Mouse (Mus musculus) layer of hippocampus, postnatal 10 days (tissue): ENCODE data around the gene Rfx4. TPM values are rescaled to one million over a fixed set of nuclear protein-coding genes. Genes with fewer than 3 reads are reported as not detected.

Experiments
- DNase-seq, 2 experiments: peaks; one replicate each; pipeline ENCODE4 v3.0.0; 2021; ENCODE audit warnings: low spot score in 2 of 2
- total RNA-seq, 2 experiments: library from RNA; stranded (reverse); gene quantifications; 2 replicates each; pipeline ENCODE4 v1.2.3; 2021

Rfx4 gene
- total RNA-seq, 2 experiments from 2014 or later, result 12.0 to 14.2 TPM

DNA sequence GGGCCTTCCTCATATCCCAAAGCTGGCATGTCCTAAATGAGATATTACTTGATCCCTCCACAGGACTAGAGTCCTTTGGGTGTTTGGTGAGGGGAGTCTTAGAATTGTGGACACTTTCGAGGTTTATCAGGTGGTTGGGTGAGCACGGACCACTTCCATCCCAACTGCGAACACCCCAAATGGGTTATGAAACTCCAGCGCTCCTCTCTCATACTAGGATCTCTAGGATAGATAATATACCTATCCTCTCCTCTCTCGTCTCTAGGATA is 2.3 kb downstream of the Rfx4 start:
- no peak for DNase-seq

DNA sequence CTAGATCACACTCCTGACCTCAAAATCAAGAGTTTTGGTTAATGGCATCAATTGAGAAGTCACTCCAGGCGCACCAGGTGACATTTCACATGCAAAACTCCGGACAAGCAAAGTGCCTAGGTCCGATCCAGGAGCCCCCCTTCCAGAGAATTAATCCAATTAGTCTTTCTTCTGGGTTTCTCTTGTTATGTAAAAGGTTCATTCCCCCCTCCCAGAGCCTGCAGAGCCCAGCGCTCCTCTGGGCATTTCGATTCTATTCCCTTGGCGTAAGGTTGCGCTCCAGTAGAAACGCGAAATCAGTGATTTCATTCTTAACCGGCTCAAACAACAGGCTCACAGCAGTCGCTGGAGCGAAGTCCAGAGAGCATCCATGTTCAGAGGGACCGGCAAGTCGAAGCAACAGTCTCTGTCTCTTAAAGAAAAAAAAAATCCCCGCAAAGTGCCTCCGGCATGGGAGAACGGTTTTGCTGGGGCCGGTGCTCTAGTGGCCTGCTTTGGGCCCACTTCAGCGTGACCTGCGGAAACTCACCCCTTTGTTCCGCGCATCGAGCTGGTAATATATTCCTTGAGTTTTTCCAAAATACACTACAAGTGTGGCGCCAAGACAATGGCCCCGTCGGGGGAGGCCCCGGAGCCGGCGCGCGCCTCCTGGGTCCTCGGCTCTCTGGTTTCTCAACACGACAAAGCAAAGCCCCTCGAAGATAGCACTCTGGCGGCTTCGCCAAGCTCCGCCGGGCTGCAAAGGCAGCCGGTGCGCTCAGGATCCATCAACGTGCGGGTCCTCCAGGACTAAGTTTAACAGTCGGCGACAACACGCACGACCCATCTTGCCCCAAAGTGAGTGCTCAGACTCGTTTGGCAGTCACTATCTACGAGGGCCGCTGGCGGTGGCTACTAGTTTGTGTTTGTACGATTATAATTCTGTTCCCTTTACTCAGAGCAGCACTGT is 2.9 kb downstream of the Rfx4 start:
- DNase-seq, result peak; percentile 32 to 35

DNA sequence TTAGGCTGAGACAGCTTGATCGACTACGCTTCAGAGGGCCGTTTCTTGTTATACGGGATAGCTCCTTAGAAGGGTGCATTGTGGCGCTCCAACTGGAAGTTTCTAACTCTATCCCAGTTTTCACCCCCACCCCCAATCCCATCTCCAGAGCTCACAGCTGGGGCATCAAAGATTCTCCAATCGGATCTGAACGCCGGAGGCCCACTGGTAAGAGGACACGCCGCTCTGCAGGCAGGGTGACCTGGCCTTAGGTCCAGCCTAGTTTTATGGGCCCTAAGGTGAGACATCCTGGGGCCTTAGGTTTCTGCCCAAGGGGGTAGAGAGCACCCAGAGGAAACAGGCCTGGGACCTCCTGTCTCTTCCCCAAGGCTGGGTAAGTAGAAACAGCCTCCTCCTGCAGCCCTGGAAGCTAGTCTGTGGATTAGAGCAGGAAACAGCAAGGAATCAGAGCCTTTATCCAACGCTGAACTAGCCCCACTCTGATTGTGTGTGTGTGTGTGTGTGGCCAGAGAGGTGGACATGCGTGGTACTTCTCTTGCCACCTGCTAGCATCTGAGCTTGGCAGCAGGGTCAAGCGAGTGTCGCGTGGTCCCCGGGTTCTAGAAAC is 3.8 kb downstream of the Rfx4 start:
- DNase-seq, result peak in 1 of 2 experiments; percentile 45

DNA sequence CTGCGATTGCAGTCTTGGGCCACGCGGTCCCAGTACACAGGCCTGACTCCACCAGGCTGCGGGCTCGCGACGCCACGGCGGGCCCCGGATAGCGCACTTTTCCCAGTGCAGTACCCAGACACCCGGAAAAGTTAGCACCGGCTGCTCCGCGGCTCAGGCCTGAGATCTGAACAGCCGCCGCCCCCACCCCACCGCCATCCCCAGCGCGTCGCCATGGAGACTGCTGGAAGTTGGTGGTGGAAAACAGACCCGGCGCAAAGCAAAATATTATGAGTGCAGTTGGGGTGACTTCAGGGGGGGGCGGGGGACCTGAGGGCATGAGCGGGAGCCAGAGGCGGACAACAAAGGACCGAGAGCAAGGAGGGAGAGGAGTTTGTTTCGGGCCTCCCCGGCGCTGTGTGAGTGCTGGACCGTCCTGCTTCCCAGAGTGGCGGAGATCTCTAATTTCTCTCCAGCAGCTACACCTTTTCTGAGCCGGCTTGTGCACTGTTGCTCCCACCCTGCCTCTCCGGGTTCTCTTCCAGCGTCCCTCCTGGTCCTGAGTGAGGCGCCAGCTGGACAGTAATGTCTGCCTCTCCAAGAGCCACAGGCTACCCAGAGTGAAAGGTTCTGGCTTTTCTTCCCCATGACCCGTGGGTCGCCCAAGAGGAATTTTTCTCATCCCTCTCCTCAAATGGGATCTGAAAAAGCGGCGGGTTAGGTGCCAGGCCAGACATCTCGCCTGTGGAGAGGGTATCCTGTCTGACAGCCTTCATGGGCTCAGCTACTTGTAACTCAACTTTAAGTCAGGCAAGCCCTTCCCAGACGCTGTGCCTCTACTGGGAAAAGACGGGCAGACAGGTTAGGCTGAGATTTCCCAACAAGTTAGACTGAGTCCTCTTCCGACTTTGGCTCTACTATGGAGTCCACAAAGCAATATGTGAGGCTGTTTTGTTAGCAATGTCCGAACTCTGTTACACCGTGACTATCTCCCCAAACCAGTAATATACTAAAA is 4.6 kb downstream of the Rfx4 start:
- DNase-seq, result peak; percentile 35 to 46

DNA sequence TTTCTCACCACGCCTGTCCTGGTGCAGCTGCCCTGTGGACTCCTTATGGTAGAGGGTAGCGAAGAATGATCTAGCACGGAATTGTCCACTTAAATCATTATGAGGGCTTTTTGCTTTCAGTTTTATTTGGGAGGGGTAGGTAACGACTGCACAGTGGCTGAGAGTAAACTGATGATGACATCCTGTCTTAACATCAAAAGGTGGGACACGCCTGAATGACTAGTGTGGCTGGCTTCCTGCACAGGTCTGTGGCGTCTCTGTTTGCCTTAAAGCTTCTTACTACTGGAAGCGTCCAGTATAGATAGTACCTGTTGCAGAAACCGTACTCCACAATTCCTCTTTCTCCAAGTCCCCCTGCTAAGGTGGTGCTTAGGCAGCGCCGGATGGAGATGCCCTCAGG is 12.9 kb downstream of the Rfx4 start:
- no peak for DNase-seq

DNA sequence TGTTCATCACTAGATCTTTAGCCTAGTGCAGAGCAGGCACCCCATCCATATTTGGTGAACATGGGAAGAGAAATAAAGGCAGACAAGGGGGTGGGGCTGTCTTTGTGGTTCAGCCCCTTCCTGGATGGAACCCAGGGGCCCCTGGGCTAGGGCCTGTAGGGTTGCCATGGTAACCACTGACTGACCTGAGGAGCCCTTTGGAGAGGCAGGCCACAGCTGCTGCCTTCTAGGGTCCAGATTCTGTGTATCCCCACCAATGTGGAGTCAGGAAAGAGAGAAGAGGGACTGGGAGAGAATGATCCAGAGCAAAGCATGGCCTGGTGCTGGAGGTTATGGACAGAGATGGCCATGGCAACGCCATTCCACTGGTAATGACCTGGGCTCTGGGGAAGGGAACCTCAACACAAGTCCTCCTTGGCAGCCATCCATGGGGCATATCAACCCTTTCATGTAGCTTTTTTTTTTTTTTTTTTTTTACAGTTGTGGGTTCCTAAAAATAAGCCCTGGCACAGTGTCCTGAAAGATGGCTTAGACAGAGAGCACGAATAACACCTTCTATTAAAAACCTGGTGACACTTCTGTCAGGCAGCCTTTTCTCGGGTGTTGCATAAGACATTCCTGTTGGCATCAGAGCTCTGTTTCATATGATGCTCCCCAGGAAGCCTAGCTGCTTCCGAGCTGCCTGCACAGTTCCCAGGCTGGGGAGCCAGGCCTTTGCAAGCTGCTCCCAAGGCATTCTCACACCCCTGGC is 16.7 kb downstream of the Rfx4 start:
- no peak for DNase-seq

DNA sequence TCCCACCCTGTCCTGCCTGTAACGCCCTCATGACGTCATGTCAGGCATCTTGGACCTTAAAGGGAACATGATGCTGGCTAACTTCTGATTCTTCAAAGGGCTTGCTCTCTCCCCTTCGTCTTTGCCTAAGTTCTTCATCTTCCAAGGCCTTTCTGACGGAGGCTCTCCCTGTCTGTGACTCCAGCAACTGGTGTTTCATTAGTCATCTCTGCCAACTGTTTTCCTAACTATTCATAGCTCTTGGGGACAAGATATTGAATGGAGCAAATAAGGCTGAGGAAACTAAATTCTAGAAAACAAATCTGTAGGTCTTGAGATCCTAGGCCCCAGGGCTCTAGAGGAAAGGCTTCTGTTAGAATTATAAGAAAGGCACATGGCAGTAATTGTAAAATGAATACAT is 18.0 kb downstream of the Rfx4 start:
- DNase-seq, result no peak

DNA sequence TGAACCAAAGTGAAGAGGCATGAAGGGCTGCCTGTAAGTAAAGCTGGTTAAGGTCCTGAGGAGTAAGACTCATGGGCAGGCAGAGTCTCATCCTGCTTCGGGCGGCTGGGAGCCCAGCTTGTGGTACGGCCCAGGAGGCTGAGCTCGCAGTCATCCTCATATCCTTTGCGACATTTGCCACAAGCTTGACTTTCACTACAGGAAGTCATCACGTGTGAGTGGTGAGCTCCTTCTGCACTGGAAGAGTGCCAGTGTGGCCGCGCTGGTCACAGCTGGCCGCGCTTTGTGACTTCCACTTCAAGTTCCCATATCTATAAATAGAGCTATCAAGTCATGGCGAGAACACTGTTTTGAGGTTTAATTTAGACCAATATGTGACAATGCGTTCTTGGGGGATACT is 18.7 kb downstream of the Rfx4 start:
- DNase-seq, result peak; percentile 22 to 35

DNA sequence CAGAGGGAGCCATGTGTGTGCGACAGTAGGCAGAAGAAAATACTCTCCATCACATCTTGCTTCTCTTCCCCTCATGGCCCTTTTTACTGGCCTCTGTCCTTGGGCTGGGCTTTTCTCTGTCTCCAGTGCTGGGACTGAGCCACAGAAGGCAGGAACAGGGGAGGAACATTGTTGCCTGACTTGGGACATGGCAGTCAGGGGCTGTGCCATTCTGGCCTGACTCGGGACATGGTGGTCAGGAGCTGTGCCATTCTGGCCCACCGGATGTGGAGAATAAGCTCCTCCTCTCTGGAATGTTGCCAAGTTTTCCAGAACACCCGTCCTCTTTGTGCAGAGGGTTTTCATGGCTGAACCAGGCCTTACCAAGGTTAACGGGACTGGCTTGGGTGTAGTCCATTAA is 21.2 kb downstream of the Rfx4 start:
- no peak for DNase-seq

DNA sequence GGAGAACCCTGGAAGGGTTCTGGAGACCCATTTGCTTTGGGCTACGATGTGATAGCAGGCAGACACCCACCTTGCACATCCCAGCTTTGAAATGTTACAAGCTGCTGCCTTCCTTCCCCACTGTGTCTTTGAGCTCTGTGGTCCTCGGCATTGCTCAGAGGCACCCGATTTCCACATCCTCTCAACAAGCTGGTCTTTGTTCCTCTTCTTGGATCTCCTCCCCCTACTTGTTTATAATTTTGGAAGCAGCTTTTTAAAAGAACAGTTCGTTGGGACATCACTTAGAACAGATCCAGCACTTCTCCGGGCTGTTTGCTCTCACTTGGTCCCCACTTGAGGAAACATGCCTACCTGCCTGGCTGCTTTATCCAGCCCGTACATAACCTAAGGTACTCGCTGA is 22.1 kb downstream of the Rfx4 start:
- no peak for DNase-seq

DNA sequence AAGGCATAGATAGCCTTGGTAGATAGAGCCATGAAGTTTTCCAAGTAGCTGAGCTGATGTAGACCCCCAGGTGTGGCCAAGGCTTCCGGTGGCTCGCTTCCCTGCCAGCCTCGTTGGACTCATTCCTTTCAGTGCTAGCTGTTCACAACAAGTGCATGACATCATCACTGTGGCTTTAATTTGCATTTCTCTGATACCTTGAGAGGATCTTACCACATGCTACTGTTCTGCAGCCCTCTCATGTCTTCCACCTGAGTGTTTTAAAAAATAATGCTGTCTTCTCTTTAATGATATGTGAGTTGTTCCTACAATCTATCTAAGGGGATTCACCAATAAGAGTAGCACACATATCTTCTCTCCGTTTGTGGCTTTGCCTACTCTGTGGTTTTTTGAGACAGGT is 25.0 kb downstream of the Rfx4 start:
- no peak for DNase-seq

DNA sequence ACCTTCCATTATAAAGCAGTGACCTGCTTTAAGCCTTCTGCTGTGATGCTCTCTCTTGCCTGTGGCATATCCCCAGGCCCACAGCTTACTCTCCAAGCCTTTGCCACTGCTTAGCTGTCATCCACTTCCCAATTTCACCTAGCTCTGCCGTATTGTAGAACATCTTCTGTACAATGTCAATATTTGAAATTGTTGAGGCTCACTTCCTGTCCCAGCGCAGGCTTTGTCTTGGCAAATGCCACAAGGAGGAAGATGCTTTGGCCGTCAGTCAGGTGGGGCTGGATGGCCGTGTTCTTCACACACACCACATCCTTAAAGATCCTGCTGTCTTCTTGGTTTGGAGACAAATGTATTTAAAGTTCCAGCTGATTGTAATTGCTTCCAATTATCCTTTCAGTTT is 29.5 kb downstream of the Rfx4 start:
- no peak for DNase-seq

DNA sequence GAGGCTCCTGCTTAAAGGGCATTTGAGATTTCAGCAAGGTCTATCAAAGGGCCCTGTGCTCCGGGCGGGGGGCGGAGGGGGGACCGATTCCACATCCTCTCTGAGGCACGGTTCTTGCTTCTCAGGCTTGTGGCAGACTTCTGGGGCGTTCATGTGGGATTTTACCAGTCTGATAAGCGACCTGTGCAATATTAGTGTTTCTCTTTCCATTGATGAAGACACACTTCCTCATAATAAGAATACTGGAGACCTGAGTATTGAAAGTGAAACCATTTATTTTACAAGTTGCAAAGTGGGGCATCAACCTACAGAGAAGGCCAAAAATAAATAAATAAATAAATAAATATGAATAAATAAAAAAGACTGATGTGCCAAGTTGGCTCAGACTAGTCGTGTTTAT is 34.5 kb downstream of the Rfx4 start:
- no peak for DNase-seq

DNA sequence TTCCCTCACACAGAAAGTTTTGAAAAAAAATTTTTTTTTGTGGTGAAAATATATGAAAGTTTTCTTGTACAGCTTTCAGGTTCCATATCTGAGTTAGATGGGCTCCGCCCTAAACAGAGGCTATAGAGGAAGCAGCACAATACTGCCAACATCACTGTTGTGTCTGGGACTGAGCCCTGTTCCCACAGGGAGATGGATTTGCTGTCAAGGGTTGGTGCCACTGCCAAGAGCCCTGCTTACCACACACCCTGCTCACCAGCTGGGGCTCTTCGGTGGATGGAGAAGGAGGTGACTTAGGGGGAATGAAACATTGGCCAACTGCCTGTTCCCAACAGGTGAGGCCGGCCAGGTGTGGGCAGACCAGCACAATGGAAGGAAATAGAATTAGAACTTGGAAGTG is 35.3 kb downstream of the Rfx4 start:
- DNase-seq, result no peak

DNA sequence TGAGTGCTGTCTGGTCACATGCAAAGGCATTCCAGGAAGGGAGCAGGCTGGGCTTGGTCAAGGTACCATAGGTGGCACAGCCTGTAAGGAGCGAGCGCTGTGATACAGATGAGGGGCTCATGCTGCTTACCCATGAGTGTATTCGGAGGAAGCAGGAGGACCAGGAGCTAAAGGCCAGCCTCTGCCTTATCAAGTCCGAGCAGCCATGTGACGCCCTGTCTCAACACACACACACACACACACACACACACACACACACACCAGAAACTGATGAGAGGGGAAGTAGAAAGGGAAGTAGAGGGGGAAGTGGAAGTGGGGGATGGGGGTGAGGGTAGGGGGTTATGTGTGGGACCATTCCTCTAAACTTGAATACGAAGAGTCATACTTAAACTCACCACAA is 45.7 kb downstream of the Rfx4 start:
- DNase-seq, result no peak

DNA sequence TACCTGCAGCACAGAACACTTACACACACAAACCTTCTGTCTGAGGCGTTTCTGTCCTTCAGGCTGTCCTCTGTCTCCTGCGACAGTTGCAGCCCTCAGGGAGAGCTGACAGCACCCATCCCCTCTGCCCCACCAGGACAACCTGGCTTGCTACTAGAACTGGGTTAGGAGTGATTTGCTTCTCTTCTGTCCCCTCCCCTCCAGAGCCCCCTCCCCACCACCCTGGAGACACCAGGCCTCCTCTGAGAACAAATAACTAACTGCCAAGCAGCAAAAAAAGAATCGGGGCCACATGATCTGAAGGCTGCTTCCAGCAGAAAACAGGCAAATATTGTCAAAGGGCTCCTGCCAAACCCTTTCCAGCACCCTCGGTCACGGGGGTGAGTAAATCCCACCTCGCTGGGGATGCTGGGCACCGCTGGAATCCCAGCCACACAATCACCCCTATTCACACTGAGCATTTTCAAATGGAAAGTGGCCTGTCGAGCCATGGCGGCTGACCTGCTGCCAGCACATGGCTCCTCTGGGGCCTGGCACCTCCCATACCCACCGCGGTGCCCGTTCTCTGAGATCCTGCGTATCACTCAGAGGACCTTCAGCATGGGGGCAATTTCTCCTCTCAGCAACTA is 47.5 kb downstream of the Rfx4 start:
- peak; percentile 40 to 46 for DNase-seq

DNA sequence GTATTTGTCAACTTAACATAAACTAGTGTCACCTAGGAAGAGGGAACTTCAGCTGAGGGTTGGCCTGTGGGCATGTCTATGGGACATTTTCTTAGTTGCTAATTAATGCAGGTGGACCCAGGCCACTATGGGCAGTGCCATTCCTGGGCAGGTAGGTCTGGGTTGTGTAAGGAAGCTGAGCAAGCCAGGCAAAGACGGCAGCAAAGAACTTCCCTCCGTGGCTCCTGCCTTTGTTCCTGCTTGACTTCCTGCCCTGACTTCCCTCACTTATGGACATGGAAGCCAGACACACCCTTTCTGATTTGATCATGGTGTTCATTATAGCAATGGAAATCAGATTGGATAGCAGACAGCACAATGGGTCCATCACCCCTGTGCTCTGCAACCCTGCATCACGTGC is 49.7 kb downstream of the Rfx4 start:
- no peak for DNase-seq

DNA sequence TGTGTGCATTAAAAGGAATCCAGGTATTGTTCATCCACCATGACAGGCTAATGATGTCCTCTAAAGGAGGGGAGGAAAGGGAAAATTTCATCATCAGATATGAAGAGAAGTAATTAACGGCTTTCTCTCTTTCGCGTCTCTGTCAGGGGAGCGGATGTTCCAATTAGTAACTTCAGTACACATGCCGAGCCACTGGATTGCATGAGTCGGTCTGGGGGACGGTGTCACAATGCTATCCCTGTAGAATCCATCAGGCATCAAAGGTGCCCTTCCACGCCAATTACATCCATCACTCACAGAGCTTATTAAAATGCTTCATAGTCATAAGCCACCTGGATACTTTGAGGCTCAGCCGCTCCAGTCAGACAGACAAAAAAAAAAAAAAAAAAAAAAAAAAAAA is 51.3 kb downstream of the Rfx4 start:
- no peak for DNase-seq

DNA sequence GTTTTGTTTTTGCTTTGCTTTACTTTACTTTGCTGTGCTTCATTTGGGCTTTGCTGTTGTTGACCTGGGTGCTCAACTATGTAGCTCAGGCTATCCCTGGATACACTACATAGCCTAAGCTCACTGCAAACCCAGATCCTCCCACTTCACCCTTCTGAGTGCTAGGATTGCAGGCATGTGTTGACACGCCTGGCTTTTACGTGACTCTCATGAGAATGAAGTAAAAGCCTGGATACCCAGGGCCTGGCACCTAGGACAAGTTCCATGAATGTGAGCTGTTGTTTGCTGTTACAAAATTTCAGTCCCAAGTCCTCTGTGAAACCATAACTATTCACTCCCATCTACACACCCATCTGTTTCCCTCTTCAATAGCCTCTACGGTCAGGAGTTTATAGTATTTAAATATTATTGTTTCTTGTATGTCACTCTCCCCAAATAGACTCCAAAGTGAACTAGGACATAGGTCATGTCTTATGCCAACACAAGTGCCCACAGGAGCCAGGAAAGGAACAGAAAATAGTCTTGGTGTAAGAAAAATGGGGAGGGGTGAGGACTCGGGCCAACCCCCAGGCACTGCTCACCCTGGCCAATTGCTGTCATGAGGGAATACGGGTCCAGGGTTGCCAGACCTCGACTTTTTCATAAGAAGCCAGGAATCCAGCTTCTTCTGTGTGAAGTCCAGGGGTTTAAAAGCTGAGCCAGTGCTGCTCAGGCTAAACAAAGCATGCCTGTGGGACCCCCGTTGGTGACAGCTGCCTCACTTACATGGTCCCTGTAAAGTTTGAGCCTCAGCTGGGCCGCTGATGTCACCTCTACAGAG is 54.4 kb downstream of the Rfx4 start:
- DNase-seq, result peak; percentile 25 to 51
